Mouse (Mus musculus) kidney, adult 11 months (tissue): ENCODE results near the gene Aldoc.
A peak's percentile ranks its signal among the peaks of the same experiment; 100 is the strongest.

ENCODE experiments used
- DNase-seq: peaks from one replicate; pipeline ENCODE4 v3.0.0; 2022

Aldoc gene

DNA sequence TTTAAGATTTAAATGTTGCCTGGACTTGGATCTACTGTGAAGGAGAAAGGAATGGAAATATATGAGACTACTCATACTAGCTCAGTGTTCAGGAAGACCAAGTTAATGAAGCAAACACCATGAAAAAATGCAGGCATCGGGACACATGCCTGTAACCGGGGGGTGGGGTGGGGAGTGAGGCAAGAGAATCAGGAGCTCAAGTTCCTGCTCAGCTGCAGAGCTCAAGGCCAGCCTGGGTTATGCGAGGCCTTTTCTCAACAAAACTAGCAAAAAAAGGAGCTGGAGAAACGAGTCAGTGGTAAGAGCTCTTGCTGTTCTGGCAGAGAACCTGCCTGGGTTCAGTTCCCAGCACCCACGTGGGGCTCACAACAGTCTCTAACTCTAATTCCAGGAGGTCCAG lies 11.2 kb downstream of the Aldoc start:
- no peak for DNase-seq

- no peak for DNase-seq
Observed at GRCm38 (mm10) chr11:78337040-78337439, 14.3 kb downstream of the Aldoc start.

- DNase-seq = no peak
Observed at GRCm38 (mm10) chr11:78341702-78342101, 18.9 kb downstream of the Aldoc start.

DNA sequence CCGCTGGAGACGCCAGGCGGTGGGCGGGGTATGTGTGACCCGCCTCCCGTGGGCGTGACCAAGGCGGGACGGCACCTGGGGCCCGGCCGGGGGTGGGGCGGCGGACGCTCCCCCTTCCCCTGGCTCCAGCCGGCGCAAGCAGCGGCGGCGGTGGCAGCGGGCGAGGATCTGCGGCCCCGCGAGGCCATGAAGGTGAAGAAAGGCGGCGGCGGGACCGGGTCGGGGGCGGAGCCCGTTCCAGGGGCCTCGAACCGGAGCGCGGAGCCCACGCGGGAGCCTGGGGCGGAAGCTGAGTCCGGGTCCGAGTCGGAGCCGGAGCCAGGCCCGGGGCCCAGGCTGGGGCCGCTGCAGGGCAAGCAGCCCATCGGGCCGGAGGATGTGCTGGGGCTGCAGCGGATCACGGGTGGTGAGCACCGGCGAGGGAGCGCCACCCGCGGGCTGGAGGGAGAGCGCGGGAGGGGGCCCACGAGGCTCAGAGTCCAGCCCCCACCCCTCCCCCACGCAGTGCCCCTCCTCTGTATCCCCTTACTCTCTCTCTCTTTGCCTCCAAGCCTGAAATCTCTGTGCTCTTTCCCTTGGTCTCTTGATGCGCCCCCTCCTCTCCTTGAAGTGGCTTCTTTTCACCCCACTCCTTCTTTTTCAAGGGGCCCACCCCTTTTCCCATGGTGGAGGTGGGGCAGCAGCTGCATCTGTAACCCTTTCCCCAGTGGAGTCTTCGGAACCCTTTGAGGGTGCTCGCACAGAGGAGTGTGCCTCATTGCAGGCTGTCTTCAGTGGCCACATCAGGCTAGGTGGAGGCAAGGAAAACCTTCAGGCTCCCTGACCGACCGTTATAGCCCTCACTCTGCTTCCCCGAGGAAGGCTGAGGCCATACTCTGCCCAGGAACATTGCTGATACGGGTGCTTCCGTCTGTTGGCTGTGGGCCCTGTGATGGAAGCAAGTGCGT lies 20.9 kb downstream of the Aldoc start, which contains the start of gene Unc119:
Unc119 (plus strand) TSS at position 102 of the 947 bp plus-strand sequence.
- peak; percentile 64 for DNase-seq

DNA sequence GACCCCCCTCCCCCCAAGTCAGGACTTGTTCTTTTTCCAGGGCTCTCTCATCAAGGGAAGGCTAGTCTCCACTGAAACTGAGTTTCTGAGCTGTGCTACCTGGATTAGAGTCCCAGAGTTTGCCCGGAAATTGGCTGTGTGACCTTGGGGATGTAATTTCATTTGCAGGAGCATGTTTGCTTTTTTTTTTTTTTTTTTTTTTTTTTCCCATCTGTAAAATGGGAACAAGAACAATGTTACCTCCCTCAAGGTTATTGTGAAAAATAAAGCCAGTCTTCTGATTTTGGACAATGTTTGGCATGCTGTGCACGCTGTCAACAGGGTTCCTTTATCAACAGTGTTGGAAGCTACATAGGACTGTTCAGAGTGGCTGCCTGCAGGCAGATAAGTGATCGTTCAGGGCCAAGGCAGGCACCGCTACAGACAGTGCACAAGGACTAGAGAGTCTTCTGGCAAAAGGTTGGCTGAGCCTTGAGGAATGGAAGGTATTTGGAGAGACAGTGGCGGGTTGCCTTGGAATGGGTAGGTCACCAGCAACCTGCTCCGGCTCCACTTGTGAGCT lies 21.6 kb downstream of the Aldoc start:
- DNase-seq = no peak

DNA sequence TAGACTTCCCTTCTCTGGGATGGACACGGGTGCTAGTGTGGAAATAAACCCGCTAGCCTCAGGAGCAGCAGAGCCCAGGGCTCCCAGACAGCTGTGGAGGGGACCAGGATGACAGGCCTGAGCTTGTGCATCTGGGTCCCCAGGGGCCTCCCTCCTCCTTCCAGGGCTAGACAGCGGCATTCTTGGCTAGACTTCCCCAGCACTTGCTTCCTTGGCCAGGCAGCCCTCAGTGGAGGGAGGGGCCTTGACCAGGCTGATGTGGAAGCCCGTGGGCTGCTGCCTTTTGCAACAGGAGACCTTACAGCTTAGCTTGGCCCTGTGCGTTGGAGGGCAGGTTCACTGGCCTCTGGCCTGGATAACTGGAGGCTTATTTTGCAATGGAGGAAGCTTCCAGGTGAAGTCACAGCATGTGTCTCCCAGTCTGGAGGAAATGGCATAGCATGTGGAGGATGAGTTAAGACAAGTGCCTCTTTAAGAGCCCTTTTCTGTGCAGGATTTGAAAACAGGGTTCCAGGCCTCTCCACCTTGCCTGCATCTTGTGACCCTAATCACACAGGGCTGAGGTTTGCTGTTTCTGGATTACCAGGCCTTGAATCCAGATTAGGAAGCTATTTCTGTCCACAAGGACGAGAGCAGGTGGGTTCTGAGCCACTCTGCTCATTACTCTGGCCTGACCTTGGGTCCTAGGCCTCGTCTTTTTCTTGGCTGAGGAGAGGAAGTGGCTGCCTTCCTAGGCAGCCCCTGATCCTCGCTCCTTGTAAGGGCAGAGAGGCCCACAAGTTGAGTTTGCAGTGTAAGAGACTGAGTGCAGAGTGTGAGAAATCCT lies 22.3 kb downstream of the Aldoc start:
- DNase-seq = no peak

DNA sequence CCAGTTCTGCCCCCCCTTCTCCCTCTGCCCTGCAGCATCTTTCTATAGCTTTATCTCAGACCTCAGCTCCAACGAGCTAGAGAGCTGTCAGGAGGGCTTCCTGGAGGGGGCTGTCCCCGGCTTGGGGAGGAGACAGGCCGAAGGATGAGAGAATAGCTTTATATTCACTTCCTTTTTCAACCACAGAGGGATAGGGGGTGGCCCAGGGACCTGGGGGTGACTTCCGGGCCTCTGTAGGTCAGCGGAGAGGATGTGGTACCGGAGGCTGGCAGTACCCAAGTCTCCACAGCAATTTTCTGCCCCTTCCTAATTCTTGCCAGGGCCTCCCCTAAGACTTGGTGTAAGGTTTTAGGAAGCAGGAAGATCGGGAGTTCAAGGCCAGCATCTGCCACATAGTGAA lies 23.0 kb downstream of the Aldoc start:
- no peak for DNase-seq

- DNase-seq = no peak
Observed at GRCm38 (mm10) chr11:78346326-78347069, 23.7 kb downstream of the Aldoc start.

GRCm38 (mm10) chr11:78347070-78347754 lies 24.4 kb downstream of the Aldoc start:
- peak; percentile 60 for DNase-seq

- DNase-seq = no peak
Observed at GRCm38 (mm10) chr11:78347908-78348307, 25.1 kb downstream of the Aldoc start.

- DNase-seq = no peak
Observed at GRCm38 (mm10) chr11:78348474-78348873, 25.7 kb downstream of the Aldoc start.

GRCm38 (mm10) chr11:78349441-78350358 lies 26.9 kb downstream of the Aldoc start:
- DNase-seq = no peak

- DNase-seq = no peak
Observed at GRCm38 (mm10) chr11:78353081-78353480, 30.3 kb downstream of the Aldoc start.

DNA sequence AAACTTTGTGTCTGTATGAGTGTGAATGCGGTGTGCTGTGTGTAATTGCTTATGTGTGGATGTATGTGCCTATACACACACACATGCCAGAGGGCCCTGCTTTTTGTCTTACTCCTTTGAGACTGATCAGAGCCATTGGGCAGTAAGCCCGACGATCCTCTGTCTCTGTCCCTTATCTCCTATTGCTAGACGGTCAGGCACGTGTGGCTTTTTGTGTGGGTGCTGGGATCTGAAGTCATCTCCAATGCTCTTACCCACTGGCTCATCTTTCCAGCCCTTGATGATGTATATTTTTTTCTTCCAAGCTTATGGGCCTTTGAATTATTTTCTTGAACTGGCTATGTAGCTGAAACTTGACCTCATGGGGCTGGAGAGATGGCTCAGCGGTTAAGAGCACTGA lies 32.1 kb downstream of the Aldoc start:
- DNase-seq = no peak

GRCm38 (mm10) chr11:78355471-78356238 lies 32.9 kb downstream of the Aldoc start:
- no peak for DNase-seq

DNA sequence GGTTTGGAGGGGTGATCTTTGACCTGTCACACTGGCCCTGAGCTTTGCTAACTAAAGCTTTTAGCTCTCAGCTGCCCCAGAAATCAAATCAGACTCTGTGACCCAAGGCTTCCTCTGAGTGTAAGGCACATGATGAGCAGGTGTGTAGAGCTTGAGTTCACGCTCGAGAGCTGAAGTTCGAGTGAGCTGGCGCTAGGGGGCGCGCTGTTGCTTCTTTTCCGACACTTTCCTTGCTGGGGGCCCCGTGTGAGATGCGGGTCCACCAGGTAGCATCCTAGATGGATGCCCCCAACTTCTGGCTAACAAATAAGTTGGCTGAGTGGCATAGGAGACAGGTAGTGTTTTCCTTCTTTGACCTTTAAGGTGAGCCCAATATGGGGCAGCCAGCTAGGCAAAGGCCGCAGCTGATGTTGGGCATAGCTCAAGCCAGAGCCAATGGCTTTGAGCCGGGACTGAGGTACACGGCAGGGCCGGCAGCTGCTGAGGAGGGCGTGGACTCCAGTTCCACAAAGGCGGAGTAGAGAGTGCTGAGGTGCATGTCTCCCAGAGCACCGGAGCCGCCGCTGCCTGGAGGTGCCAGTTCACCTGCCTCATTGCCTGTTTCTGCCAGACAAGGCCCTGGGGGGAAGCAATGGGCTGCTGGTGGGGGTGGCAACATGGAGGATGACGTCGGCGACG lies 35.7 kb downstream of the Aldoc start:
- DNase-seq = no peak

DNA sequence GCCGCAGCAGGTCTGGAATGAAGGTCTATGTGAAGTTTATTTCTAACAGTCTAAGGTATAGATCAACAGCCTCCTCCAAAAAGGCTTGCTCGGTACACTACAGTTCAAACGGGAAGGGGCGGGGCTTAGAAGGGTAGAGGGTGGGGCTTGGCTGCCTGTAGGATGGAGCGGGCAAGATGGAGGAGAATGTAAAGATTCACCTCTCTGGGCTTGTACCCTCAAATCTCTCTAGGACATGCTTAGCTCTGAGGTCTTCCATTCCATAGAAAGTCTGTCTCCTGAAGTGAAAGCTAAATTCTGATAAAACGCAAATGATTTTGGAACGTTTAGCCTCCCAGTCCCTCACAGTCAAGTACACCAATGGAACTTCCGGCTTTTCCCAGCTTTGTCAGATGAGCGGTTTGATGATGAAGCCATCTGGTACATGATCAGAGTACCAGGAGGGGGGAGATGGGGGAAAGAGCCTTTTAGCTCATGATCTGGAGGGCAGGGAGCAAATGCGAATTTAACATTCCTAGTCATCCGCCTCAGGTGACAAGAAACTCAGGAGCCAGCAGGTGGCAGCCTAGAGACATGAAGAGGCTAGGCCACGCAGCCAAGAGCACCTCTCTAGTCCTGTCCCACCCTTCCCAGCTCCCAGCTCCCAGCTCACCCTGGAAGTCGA lies 37.5 kb downstream of the Aldoc start:
- peak; percentile 67 for DNase-seq

DNA sequence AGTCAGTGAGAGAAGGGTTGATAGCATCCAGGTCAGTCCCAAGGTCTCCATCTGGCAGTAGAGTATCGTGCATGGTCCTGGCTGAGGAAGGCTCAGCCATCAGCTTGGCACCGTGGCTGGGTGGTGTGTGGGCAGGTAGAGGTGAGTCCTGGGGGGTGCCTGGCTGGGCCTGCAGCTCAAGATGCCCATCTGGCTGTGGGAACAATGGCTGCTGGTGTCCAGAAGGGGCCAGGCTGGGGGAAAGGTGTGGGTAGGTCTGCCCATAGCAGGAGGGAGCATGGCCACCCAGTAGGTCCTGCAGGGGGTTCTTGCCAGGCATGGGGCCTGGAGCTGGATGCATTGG lies 38.0 kb downstream of the Aldoc start:
- no peak for DNase-seq
